Mouse (Mus musculus) midbrain, embryonic 12.5 days (tissue): ENCODE results near the gene Stx17. TPM values are rescaled to one million over a fixed set of nuclear protein-coding genes. Genes with fewer than 3 reads are reported as not detected.

Experiments used
- ATAC-seq: fragments of 200-750 bp; cut with Nextera tagmentation; 2 replicates; pipeline ENCODE4 v1.8.0; 2017; ENCODE audit warnings: low read depth, moderate TSS enrichment, moderate library complexity; ENCODE audit not compliant: low FRiP score
- H3K27ac ChIP-seq: fragments of 300-500 bp; sonication (generic); replicated peaks from 2 replicates; pipeline ENCODE4 v1.5.1; 2016; ENCODE audit warnings: mild to moderate bottlenecking
- H3K27me3 ChIP-seq: fragments of 300-500 bp; sonication (generic); 2 replicates; pipeline ENCODE4 v1.6.1; 2016; ENCODE audit warnings: mild to moderate bottlenecking
- H3K36me3 ChIP-seq: fragments of 300-500 bp; sonication (generic); 2 replicates; pipeline ENCODE4 v1.6.1; 2016
- H3K4me1 ChIP-seq: fragments of 300-500 bp; sonication (generic); 2 replicates; pipeline ENCODE4 v1.6.1; 2016
- H3K4me2 ChIP-seq: fragments of 300-500 bp; sonication (generic); replicated peaks from 2 replicates; pipeline ENCODE4 v1.6.1; 2016; ENCODE audit warnings: mild to moderate bottlenecking, moderate library complexity
- H3K4me3 ChIP-seq: fragments of 300-500 bp; sonication (generic); 2 replicates; pipeline ENCODE4 v1.5.1; 2016; ENCODE audit warnings: mild to moderate bottlenecking
- H3K9ac ChIP-seq: fragments of 300-500 bp; sonication (generic); replicated peaks from 2 replicates; pipeline ENCODE4 v1.6.1; 2016; ENCODE audit warnings: mild to moderate bottlenecking, moderate library complexity
- H3K9me3 ChIP-seq: fragments of 300-500 bp; sonication (generic); 2 replicates; pipeline ENCODE4 v1.6.1; 2016; ENCODE audit warnings: mild to moderate bottlenecking
- WGBS: fragments of 180-500 bp; shearing (Covaris S2); methylation state at CpG from one replicate; pipeline ENCODE4 v1.1.7; 2016; 5-methylcytosine and 5-hydroxymethylcytosine counted together
- polyA plus RNA-seq: library from polyadenylated mRNA; unstranded; fragments of >200 nt; fragmentation: Nextera tagmentation; extraction: Ambion mirVana; gene quantifications from 2 replicates; pipeline ENCODE4 v1.2.1, GENCODE M21; 2016

The Stx17 gene
- polyA plus RNA-seq, 1 experiment from 2014 or later = 26.4 TPM

- no peaks in the 10 kb centered on the region for H3K36me3 ChIP-seq
- WGBS = 94% methylated on average over 3 of the region's 3 CpGs
- no peak overlapping the region for H3K9ac ChIP-seq
- no peak for ATAC-seq
- H3K4me1 ChIP-seq = peaks cover 4% of the 10 kb centered on the region; the same call in 1 of the 2 replicates
- no peak overlapping the region for H3K4me2 ChIP-seq
- no peaks in the 10 kb centered on the region for H3K27me3 ChIP-seq
- peaks cover 2% of the 10 kb centered on the region; the same call in 1 of the 2 replicates for H3K9me3 ChIP-seq
- no peak overlapping the region for H3K4me3 ChIP-seq
- no peak overlapping the region for H3K27ac ChIP-seq
Measured at GRCm38 (mm10) chr4:48175666-48176065, 51.0 kb downstream of the Stx17 start.

DNA sequence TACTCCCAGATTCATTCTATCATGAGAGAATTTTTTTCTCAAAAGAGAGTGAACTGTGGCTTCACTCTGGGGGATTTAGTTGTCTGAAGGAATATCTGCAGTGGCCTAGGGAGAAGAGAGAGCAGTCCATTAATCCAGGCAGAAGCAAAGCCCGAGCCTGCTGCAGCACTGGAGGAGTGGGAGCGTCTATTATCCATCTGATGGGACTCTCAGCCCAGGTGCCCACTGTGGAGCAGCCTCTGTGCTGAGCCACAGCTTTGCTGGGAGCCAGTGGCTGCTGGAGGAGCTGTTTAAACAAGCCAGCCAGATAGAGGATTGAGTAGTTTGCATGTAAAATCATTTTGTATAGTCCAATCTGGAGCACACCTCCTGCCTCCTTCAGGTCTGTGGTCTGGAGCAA lies 56.2 kb downstream of the Stx17 start:
- Histone ChIP-seq H3K27ac (no peak overlapping the region), H3K4me1 (peaks cover 4% of the 10 kb centered on the region), H3K4me2 (no peak overlapping the region), H3K9me3 (peaks cover 2% of the 10 kb centered on the region; the same call in 1 of the 2 replicates), H3K27me3 (no peaks in the 10 kb centered on the region), H3K4me3 (no peak overlapping the region), H3K9ac (no peak overlapping the region), H3K36me3 (no peaks in the 10 kb centered on the region)
- WGBS = 9% methylated on average over 2 of the region's 2 CpGs
- no peak for ATAC-seq

GRCm38 (mm10) chr4:48181366-48181765 lies 56.7 kb downstream of the Stx17 start:
- no peak overlapping the region for H3K9ac ChIP-seq
- peaks cover 4% of the 10 kb centered on the region for H3K4me1 ChIP-seq
- H3K4me3 ChIP-seq = no peak overlapping the region
- no peaks in the 10 kb centered on the region for H3K27me3 ChIP-seq
- no peak overlapping the region for H3K27ac ChIP-seq
- WGBS = 70% methylated on average over 6 of the region's 6 CpGs
- no peaks in the 10 kb centered on the region for H3K36me3 ChIP-seq
- no peak overlapping the region for H3K4me2 ChIP-seq
- peaks cover 2% of the 10 kb centered on the region; the same call in 1 of the 2 replicates for H3K9me3 ChIP-seq
- ATAC-seq = no peak

GRCm38 (mm10) chr4:48182115-48182806 lies 57.5 kb downstream of the Stx17 start:
- WGBS = 86% methylated on average over 8 of the region's 8 CpGs
- H3K27me3 ChIP-seq = no peaks in the 10 kb centered on the region

GRCm38 (mm10) chr4:48197925-48198324 lies 73.2 kb downstream of the Stx17 start:
- Histone ChIP-seq H3K9ac (no peak overlapping the region), H3K4me1 (no peaks in the 10 kb centered on the region), H3K36me3 (peaks cover 21% of the 10 kb centered on the region), H3K27ac (no peak overlapping the region), H3K4me3 (no peak overlapping the region), H3K4me2 (no peak overlapping the region), H3K9me3 (no peaks in the 10 kb centered on the region), H3K27me3 (no peaks in the 10 kb centered on the region)
- no peak for ATAC-seq
- WGBS = 90% methylated on average over 3 of the region's 3 CpGs

More at GRCm38 (mm10) chr4:48182115-48182806, 57.5 kb downstream of the Stx17 start:
- ATAC-seq = no peak
- no peak overlapping the region for H3K4me3 ChIP-seq
- peaks cover 2% of the 10 kb centered on the region; the same call in 1 of the 2 replicates for H3K9me3 ChIP-seq
- H3K4me2 ChIP-seq = no peak overlapping the region
- H3K4me1 ChIP-seq = peaks cover 4% of the 10 kb centered on the region
- H3K36me3 ChIP-seq = no peaks in the 10 kb centered on the region
- H3K9ac ChIP-seq = no peak overlapping the region
- H3K27ac ChIP-seq = no peak overlapping the region

DNA sequence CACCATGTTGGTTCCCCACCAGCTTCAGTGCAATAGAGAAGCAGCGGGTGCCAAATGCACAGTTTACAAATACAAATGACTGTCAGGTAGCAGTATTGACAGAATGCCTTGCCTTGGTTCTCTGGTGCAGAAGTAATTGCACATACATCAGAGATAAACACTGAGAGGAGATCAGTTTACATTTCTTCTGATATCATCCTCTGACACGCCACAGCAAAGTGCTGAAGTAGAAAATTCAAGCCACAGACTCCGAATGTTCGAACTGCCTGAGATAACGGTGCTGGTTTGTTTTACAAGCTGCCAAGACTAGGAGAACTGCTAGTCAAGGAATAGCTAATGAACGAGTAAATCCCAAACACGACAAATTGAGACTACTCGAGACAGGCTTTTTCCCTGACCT lies 73.7 kb downstream of the Stx17 start:
- Histone ChIP-seq H3K36me3 (peaks cover 26% of the 10 kb centered on the region), H3K27me3 (no peaks in the 10 kb centered on the region), H3K4me3 (no peak overlapping the region), H3K9me3 (no peaks in the 10 kb centered on the region), H3K27ac (no peak overlapping the region), H3K4me2 (no peak overlapping the region), H3K4me1 (no peaks in the 10 kb centered on the region), H3K9ac (no peak overlapping the region)
- 87% methylated on average over 8 of the region's 8 CpGs for WGBS
- no peak for ATAC-seq

- 84% methylated on average over 4 of the region's 4 CpGs for WGBS
- H3K9me3 ChIP-seq = no peaks in the 10 kb centered on the region
- no peaks in the 10 kb centered on the region for H3K27me3 ChIP-seq
- no peak overlapping the region for H3K4me3 ChIP-seq
- no peak overlapping the region for H3K9ac ChIP-seq
- H3K36me3 ChIP-seq = peaks cover 21% of the 10 kb centered on the region; the same call in 1 of the 2 replicates
- ATAC-seq = no peak
- no peak overlapping the region for H3K4me2 ChIP-seq
- H3K4me1 ChIP-seq = no peaks in the 10 kb centered on the region
- no peak overlapping the region for H3K27ac ChIP-seq
Measured at GRCm38 (mm10) chr4:48203564-48203963, 78.8 kb downstream of the Stx17 start.

DNA sequence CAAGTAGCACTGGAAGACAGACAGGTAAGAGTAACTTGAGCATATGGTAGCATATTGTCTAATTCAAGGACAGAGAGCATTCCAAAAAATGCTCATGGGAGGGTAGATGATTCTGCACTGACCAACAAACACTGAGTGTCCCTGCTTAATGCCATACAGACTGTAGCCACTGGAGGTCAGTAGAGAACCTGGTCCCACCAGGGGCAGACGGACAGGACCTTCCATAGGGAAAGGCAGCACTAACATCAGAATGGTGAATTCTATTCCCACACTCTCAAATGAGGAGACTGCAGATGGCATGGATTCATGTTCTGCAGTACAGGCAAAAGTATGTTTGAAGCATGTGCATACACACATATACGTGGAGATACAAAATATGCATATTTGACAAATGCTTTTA lies 100.5 kb downstream of the Stx17 start:
- Histone ChIP-seq H3K27ac (no peak overlapping the region), H3K4me2 (no peak overlapping the region), H3K9ac (no peak overlapping the region), H3K4me3 (no peak overlapping the region), H3K36me3 (no peaks in the 10 kb centered on the region), H3K4me1 (no peaks in the 10 kb centered on the region), H3K9me3 (no peaks in the 10 kb centered on the region), H3K27me3 (no peaks in the 10 kb centered on the region)
- peak; percentile 49; the same call in 1 of the 2 replicates for ATAC-seq
- WGBS = 16% methylated on average over 2 of the region's 2 CpGs

GRCm38 (mm10) chr4:48225604-48226003 lies 100.9 kb downstream of the Stx17 start:
- WGBS = 65% methylated on average over 3 of the region's 3 CpGs
- no peak overlapping the region for H3K9ac ChIP-seq
- no peaks in the 10 kb centered on the region for H3K4me1 ChIP-seq

DNA sequence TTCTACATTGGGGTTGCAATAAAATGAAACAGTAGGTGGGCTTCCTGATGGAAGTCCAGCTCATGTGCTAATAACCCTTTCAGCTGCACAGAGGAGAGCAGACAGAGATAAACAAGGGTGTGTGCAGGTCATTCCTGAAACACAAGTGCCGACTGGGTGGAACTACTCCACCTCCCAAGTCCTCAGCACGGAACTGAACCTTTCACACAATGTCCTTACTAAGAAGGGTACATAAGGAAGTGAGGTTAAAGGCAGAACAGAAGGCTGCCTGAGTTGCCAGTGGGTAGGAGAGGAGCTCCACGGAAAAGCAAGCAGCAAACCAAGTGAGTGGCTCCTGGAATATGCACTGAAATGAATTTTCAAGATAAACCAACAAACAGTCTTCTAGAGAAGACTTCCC lies 102.1 kb downstream of the Stx17 start:
- Histone ChIP-seq H3K27ac (no peak overlapping the region), H3K9me3 (no peaks in the 10 kb centered on the region), H3K4me1 (no peaks in the 10 kb centered on the region), H3K27me3 (no peaks in the 10 kb centered on the region), H3K36me3 (no peaks in the 10 kb centered on the region), H3K4me3 (no peak overlapping the region), H3K4me2 (no peak overlapping the region), H3K9ac (no peak overlapping the region)
- ATAC-seq = no peak
- WGBS = 78% methylated on average over 3 of the region's 3 CpGs

More at GRCm38 (mm10) chr4:48225604-48226003, 100.9 kb downstream of the Stx17 start:
- Histone ChIP-seq H3K27ac (no peak overlapping the region), H3K9me3 (no peaks in the 10 kb centered on the region), H3K36me3 (no peaks in the 10 kb centered on the region), H3K4me2 (no peak overlapping the region), H3K27me3 (no peaks in the 10 kb centered on the region), H3K4me3 (no peak overlapping the region)
- no peak for ATAC-seq
